8 mouse cellular contexts compared by ENCODE assay signal in the genomic region with DNA sequence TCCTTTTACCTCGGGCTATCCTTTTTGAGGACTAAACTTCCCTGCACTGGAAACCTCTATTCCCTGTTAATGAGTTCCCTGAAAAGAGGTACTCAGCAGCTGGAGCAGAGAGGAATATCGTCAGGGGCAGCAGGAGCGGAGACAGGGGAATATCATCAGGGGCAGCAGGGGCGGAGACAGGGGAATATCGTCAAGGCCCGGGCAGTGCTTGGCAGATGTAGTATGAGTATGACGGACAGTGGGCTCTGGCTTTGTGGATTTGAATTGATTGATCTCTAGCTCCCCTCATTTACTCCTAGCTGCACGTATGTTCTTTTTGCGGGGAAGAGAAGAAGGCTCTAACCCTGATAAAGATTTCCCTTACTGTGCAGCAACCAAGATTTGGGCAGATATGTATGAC. TPM values are rescaled to one million over a fixed set of nuclear protein-coding genes. Genes with fewer than 3 reads are reported as not detected.
A peak's percentile ranks its signal among the peaks of the same experiment; 100 is the strongest.
DNase-seq lines count a peak whose midpoint lies in the region; TF ChIP-seq lines count a peak whose summit lies in the region.

No protein-coding gene starts in this region.

- H3K27ac ChIP-seq in limb, embryonic 10.5 days, result peak overlapping the region; percentile 95
- H3K27ac ChIP-seq in olfactory bulb, adult 2 months (ENCODE audit: insufficient read depth, low read depth, low read length), result peak overlapping the region; percentile 94

- no peak for TF ChIP-seq POLR2A in olfactory bulb, adult 2 months (IDR thresholded peaks at IDR 0.05; ENCODE audit: insufficient read depth, low read depth, low read length)

- DNase-seq in cerebellum, adult 11 months, result peak; percentile 15
- no peak for DNase-seq in cerebellum, postnatal 36 days
- DNase-seq in ovary, postnatal 36 days (ENCODE audit: low spot score), result peak; percentile 10
- no peak for DNase-seq in ovary, adult 18-20 months (ENCODE audit: low spot score)
- DNase-seq in limb, embryonic 10.5 days (ENCODE audit: low spot score), result no peak
- DNase-seq in right cerebral cortex, postnatal 14 days, result no peak
- no peak for DNase-seq in B cell, adult 2 months

- peaks cover 19% of the 10 kb centered on the region for H3K36me3 ChIP-seq in limb, embryonic 10.5 days

- H3K27me3 ChIP-seq in limb, embryonic 10.5 days (ENCODE audit: low read depth, poor library complexity, severe bottlenecking), result no peaks in the 10 kb centered on the region

- H3K9me3 ChIP-seq in limb, embryonic 10.5 days (replicated peaks), result no peaks in the 10 kb centered on the region

- 65% methylated on average over 9 of the region's 9 CpGs for WGBS in limb, embryonic 10.5 days
- WGBS in olfactory bulb, adult 2 months, result 47% methylated on average over 9 of the region's 9 CpGs

- no peak for TF ChIP-seq CTCF in olfactory bulb, adult 2 months (IDR thresholded peaks at IDR 0.05; ENCODE audit: insufficient read depth, low read depth, low read length)

- peak overlapping the region; percentile 94 for H3K4me3 ChIP-seq in limb, embryonic 10.5 days
- H3K4me3 ChIP-seq in olfactory bulb, adult 2 months (ENCODE audit: insufficient read depth, low read depth, low read length), result no peak overlapping the region

- H3K4me1 ChIP-seq in limb, embryonic 10.5 days, result peaks cover 23% of the 10 kb centered on the region
- peaks cover 7% of the 10 kb centered on the region for H3K4me1 ChIP-seq in olfactory bulb, adult 2 months (ENCODE audit: control insufficient read depth, insufficient read depth, low read length)

RNA-seq across cellular contexts. Expression of gene Dcaf10, which starts 0.7 kb away (rescaled TPM):
- polyA plus RNA-seq in limb, embryonic 10.5 days (2016; fragmentation: Nextera tagmentation; extraction: Ambion mirVana), result 9.6 and 11.9 TPM in 2 replicates
- not detected in 2 replicates for polyA plus RNA-seq in olfactory bulb, adult 2 months (2012; ENCODE audit: insufficient read depth, insufficient read length, low replicate concordance, missing spikeins)

RNA-seq across cellular contexts. Expression of gene Exosc3, which starts 1.3 kb away (rescaled TPM):
- polyA plus RNA-seq in limb, embryonic 10.5 days (2016; fragmentation: Nextera tagmentation; extraction: Ambion mirVana), result 109 and 126 TPM in 2 replicates
- not detected in 2 replicates for polyA plus RNA-seq in olfactory bulb, adult 2 months (2012; ENCODE audit: insufficient read depth, insufficient read length, low replicate concordance, missing spikeins)

RNA-seq across cellular contexts. Expression of gene Trmt10b, which starts 44.3 kb away (rescaled TPM):
- 17.8 and 20.2 TPM in 2 replicates for polyA plus RNA-seq in limb, embryonic 10.5 days (2016; fragmentation: Nextera tagmentation; extraction: Ambion mirVana)
- polyA plus RNA-seq in olfactory bulb, adult 2 months (2012; ENCODE audit: insufficient read depth, insufficient read length, low replicate concordance, missing spikeins), result not detected in 2 replicates

Comparison
In these comparisons a context has a peak if more than half of its experiments do, and no peak if none do; other contexts are left out.
1. DNase-seq: peak in cerebellum, adult 11 months (single experiment) and ovary, postnatal 36 days (single experiment); none in cerebellum, postnatal 36 days (0 of 2), ovary, adult 18-20 months (single experiment), limb, embryonic 10.5 days (single experiment), right cerebral cortex, postnatal 14 days (single experiment) and B cell, adult 2 months (0 of 2).
2. RNA of gene Dcaf10, which starts 0.7 kb away (polyA plus RNA-seq): 9.6 to 11.9 TPM in limb, embryonic 10.5 days; not detected in olfactory bulb, adult 2 months; every median in the first group is over 10 times any median in the second.
3. RNA of gene Exosc3, which starts 1.3 kb away (polyA plus RNA-seq): 109 to 126 TPM in limb, embryonic 10.5 days; not detected in olfactory bulb, adult 2 months; every median in the first group is over 100 times any median in the second.
4. RNA of gene Trmt10b, which starts 44.3 kb away (polyA plus RNA-seq): 17.8 to 20.2 TPM in limb, embryonic 10.5 days; not detected in olfactory bulb, adult 2 months; every median in the first group is over 10 times any median in the second.